Mouse (Mus musculus) MEL (cell line): ENCODE data around the gene Slc16a8. TPM values are rescaled to one million over a fixed set of nuclear protein-coding genes. Genes with fewer than 3 reads are reported as not detected.
"Not testable (repeated sequence)": the region's sequence is repeated elsewhere in the genome, so short reads cannot be mapped to it uniquely, and the experiment has no call there.

ENCODE experiments used
- DNase-seq: peaks from one replicate; pipeline ENCODE4 v3.0.0; 2011; ENCODE audit warnings: low read depth, low spot score
- H3K27ac ChIP-seq: 2 replicates; pipeline ENCODE4 v1.5.1; 2012; ENCODE audit warnings: low read depth, mild to moderate bottlenecking, control low read depth, low read length, moderate library complexity; ENCODE audit not compliant: control insufficient read depth
- H3K27me3 ChIP-seq, 2 experiments: fragments of 150-350 bp in 1 of 2; sonication (generic) in 1 of 2; 2 replicates each; pipeline ENCODE4 v1.6.1; 2012; ENCODE audit warnings: low read length in 2 of 2, mild to moderate bottlenecking in 2 of 2, improper control_type of control experiment in 1 of 2, moderate library complexity in 1 of 2; ENCODE audit not compliant: insufficient read depth in 2 of 2, control insufficient read depth in 1 of 2
- H3K36me3 ChIP-seq, 2 experiments: 2 replicates each; pipeline ENCODE4 v1.6.1; 2012 to 2014; ENCODE audit warnings: low read length in 2 of 2, improper control_type of control experiment in 1 of 2, inconsistent platforms in 1 of 2, mild to moderate bottlenecking in 1 of 2; ENCODE audit not compliant: insufficient read depth in 2 of 2, control insufficient read depth in 1 of 2
- H3K4me1 ChIP-seq, 2 experiments: fragments of 150-350 bp in 1 of 2; sonication (generic) in 1 of 2; 2 replicates each; pipeline ENCODE4 v1.6.1; 2012; ENCODE audit warnings: low read length in 2 of 2, improper control_type of control experiment in 1 of 2, mild to moderate bottlenecking in 1 of 2; ENCODE audit not compliant: insufficient read depth in 2 of 2, control insufficient read depth in 1 of 2
- H3K4me3 ChIP-seq, 2 experiments: fragments of 150-350 bp in 1 of 2; sonication (generic) in 1 of 2; 2 replicates each; pipeline ENCODE4 v1.5.1; 2012; ENCODE audit warnings: low read depth in 2 of 2, low read length in 2 of 2, mild to moderate bottlenecking in 2 of 2, moderate library complexity in 2 of 2, control low read depth in 1 of 2, improper control_type of control experiment in 1 of 2; ENCODE audit not compliant: control insufficient read depth in 1 of 2, insufficient read depth in 1 of 2
- H3K79me2 ChIP-seq: 2 replicates; pipeline ENCODE4 v1.6.1; 2012; ENCODE audit warnings: mild to moderate bottlenecking, low read length, moderate library complexity; ENCODE audit not compliant: control insufficient read depth, poor library complexity, insufficient read depth
- H3K9ac ChIP-seq: 2 replicates; pipeline ENCODE4 v1.6.1; 2012; ENCODE audit warnings: low read depth, mild to moderate bottlenecking, control low read depth, low read length, moderate library complexity; ENCODE audit not compliant: control insufficient read depth, poor library complexity, severe bottlenecking
- H3K9me3 ChIP-seq: fragments of 150-350 bp; sonication (generic); replicated peaks from 2 replicates; pipeline ENCODE4 v1.6.1; 2012; ENCODE audit warnings: mild to moderate bottlenecking, low read length, improper control_type of control experiment, moderate library complexity; ENCODE audit not compliant: insufficient read depth
- CHD1 ChIP-seq: IDR thresholded peaks from 2 replicates; pipeline ENCODE4 v1.6.1; 2012; ENCODE audit warnings: low read depth, mild to moderate bottlenecking, inconsistent platforms, low read length, improper control_type of control experiment
- CTCF ChIP-seq, 3 experiments: IDR thresholded peaks in 2 of 3; conservative IDR thresholded peaks in 1 of 3; 2 replicates each; pipeline ENCODE4 v1.5.1; 2011 to 2012; ENCODE audit warnings: low read length in 3 of 3, low read depth in 2 of 3, mild to moderate bottlenecking in 2 of 3, improper control_type of control experiment in 1 of 3, inconsistent platforms in 1 of 3, mixed read lengths in 1 of 3, moderate library complexity in 1 of 3; ENCODE audit not compliant: control insufficient read depth in 1 of 3, insufficient read depth in 1 of 3, poor library complexity in 1 of 3, severe bottlenecking in 1 of 3
- ETS1 ChIP-seq: IDR thresholded peaks from 2 replicates; pipeline ENCODE4 v1.6.1; 2012; ENCODE audit warnings: low read depth, mild to moderate bottlenecking, inconsistent platforms, low read length, improper control_type of control experiment, moderate library complexity
- HCFC1 ChIP-seq: IDR thresholded peaks from 2 replicates; pipeline ENCODE4 v1.6.1; 2012; ENCODE audit warnings: low read depth, mild to moderate bottlenecking, inconsistent platforms, low read length, improper control_type of control experiment, moderate library complexity
- MYC ChIP-seq: IDR thresholded peaks from 2 replicates; pipeline ENCODE4 v1.6.1; 2011; ENCODE audit warnings: low read depth, mild to moderate bottlenecking, low read length, improper control_type of control experiment, moderate library complexity
- NELFE ChIP-seq: IDR thresholded peaks from 2 replicates; pipeline ENCODE4 v1.6.1; 2011; ENCODE audit warnings: low read depth, low read length, improper control_type of control experiment
- RAD21 ChIP-seq: IDR thresholded peaks from 2 replicates; pipeline ENCODE4 v1.6.1; 2011; ENCODE audit warnings: mild to moderate bottlenecking, low read depth, low read length, improper control_type of control experiment
- SMC3 ChIP-seq: IDR thresholded peaks from 2 replicates; pipeline ENCODE4 v1.6.1; 2011; ENCODE audit warnings: low read depth, low read length, improper control_type of control experiment
- TBP ChIP-seq: IDR thresholded peaks from 2 replicates; pipeline ENCODE4 v1.8.0; 2011; ENCODE audit warnings: low read depth, low read length, improper control_type of control experiment
- ZC3H11A ChIP-seq: IDR thresholded peaks from 2 replicates; pipeline ENCODE4 v1.6.1; 2012; ENCODE audit warnings: low read depth, mild to moderate bottlenecking, inconsistent platforms, low read length, improper control_type of control experiment
- ZNF384 ChIP-seq: IDR thresholded peaks from 2 replicates; pipeline ENCODE4 v1.6.1; 2012; ENCODE audit warnings: low read depth, mild to moderate bottlenecking, inconsistent platforms, low read length, improper control_type of control experiment
- polyA plus RNA-seq, 2 experiments: library from polyadenylated mRNA; stranded (reverse) in 1 of 2; unstranded in 1 of 2; fragments of >175 nt in 1 of 2; fragments of >200 nt in 1 of 2; gene quantifications; 2 replicates each; pipeline versions ENCODE4 v1.2.1 to v1.2.4; 2012; ENCODE audit warnings: low replicate concordance in 2 of 2, low read depth in 1 of 2; ENCODE audit not compliant: insufficient read length in 2 of 2, insufficient read depth in 1 of 2, missing spikeins in 1 of 2
- total RNA-seq: library from RNA; depleted of rRNA; stranded (reverse); fragments of 300-350 nt; gene quantifications from 2 replicates; pipeline ENCODE4 v1.2.3, GENCODE M21; 2012

The Slc16a8 gene
- total and polyA plus RNA-seq, 3 experiments: 0.15 to 0.47 TPM; not detected in 1

- TF ChIP-seq RAD21: no peak
- TF ChIP-seq ETS1: 0 out of 2 replicates have a peak, but pooled peaks have one; percentile 30
- TF ChIP-seq HCFC1: peak; percentile 82
- no peak for TF ChIP-seq CTCF (IDR thresholded peaks at IDR 0.05 in 2 of 3, conservative IDR thresholded peaks at IDR 0.05 in 1 of 3; ENCODE audit: control insufficient read depth in 1 of 3, insufficient read depth in 1 of 3, low read depth in 2 of 3, low read length in 3 of 3, poor library complexity in 1 of 3, severe bottlenecking in 1 of 3)
Measured at GRCm38 (mm10) chr15:79229058-79229821, 25.3 kb downstream of the Slc16a8 start, which contains the start of the genes Pick1 and Gm49486 (continued).

- not testable (repeated sequence) for H3K9ac ChIP-seq, H3K4me1 ChIP-seq, H3K9me3 ChIP-seq, DNase-seq, H3K4me3 ChIP-seq, H3K27me3 ChIP-seq, H3K27ac ChIP-seq, H3K79me2 ChIP-seq, H3K36me3 ChIP-seq
- TF ChIP-seq ZNF384 (peak; percentile 84), RAD21 (peak; percentile 5), SMC3 (peak; percentile 8; the same call in 1 of the 2 replicates), CTCF (IDR thresholded peaks at IDR 0.05 in 2 of 3, conservative IDR thresholded peaks at IDR 0.05 in 1 of 3; ENCODE audit: control insufficient read depth in 1 of 3, insufficient read depth in 1 of 3, low read depth in 2 of 3, low read length in 3 of 3, poor library complexity in 1 of 3, severe bottlenecking in 1 of 3) (peak in 2 of 3 experiments; percentile 20 to 37; a peak in 3 of 6 replicates)
Measured at GRCm38 (mm10) chr15:79225780-79226179, 28.8 kb downstream of the Slc16a8 start.

GRCm38 (mm10) chr15:79224685-79225084 is 29.9 kb downstream of the Slc16a8 start:
- Histone ChIP-seq H3K27ac (no peak overlapping the region), H3K4me3 (no peak overlapping the region), H3K9me3 (no peaks in the 10 kb centered on the region), H3K4me1 (peaks cover 0 to 1% of the 10 kb centered on the region in 2 experiments; a peak in 1 of 4 replicates), H3K36me3 (no peaks in the 10 kb centered on the region; a peak in 1 of 4 replicates), H3K9ac (no peak overlapping the region), H3K79me2 (no peaks in the 10 kb centered on the region; the same call in 1 of the 2 replicates)
- peak; percentile 85 for DNase-seq
- no peak for TF ChIP-seq MYC
- TF ChIP-seq CTCF (IDR thresholded peaks at IDR 0.05 in 2 of 3, conservative IDR thresholded peaks at IDR 0.05 in 1 of 3; ENCODE audit: control insufficient read depth in 1 of 3, insufficient read depth in 1 of 3, low read depth in 2 of 3, low read length in 3 of 3, poor library complexity in 1 of 3, severe bottlenecking in 1 of 3): peak; percentile 79 to 98 (median 90)
- 0 out of 2 replicates have a peak, but pooled peaks have one; percentile 19 for TF ChIP-seq TBP
- peak; percentile 96 for TF ChIP-seq RAD21
- TF ChIP-seq ZC3H11A: peak; percentile 80
- TF ChIP-seq NELFE: no peak
- no peak for TF ChIP-seq CHD1
- TF ChIP-seq SMC3: peak; percentile 89
- TF ChIP-seq, all 39 proteins: peak for 5
- no peaks in the 10 kb centered on the region for H3K27me3 ChIP-seq
